Mouse (Mus musculus) hindbrain, embryonic 11.5 days (tissue): ENCODE measurements around the gene Pacrg. TPM values are rescaled to one million over a fixed set of nuclear protein-coding genes. Genes with fewer than 3 reads are reported as not detected.

ENCODE experiments used
- ATAC-seq: fragments of 200-750 bp; cut with Nextera tagmentation; 2 replicates; pipeline ENCODE4 v1.8.0; 2017; ENCODE audit warnings: mild to moderate bottlenecking, moderate TSS enrichment, moderate library complexity; ENCODE audit not compliant: low FRiP score
- DNase-seq: peaks from one replicate; pipeline ENCODE4 v3.0.0-alpha.2; 2015; ENCODE audit warnings: low spot score
- H3K27ac ChIP-seq: fragments of 300-500 bp; sonication (generic); 2 replicates; pipeline ENCODE4 v1.5.1; 2014; ENCODE audit warnings: mild to moderate bottlenecking, low read depth, low read length
- H3K27me3 ChIP-seq: fragments of 300-500 bp; sonication (generic); 2 replicates; pipeline ENCODE4 v1.6.1; 2014; ENCODE audit warnings: mild to moderate bottlenecking, low read length, moderate library complexity, mixed read lengths; ENCODE audit not compliant: control insufficient read depth, insufficient read depth
- H3K36me3 ChIP-seq: fragments of 300-500 bp; sonication (generic); 2 replicates; pipeline ENCODE4 v1.6.1; 2014; ENCODE audit warnings: mild to moderate bottlenecking, low read length, moderate library complexity, mixed read lengths; ENCODE audit not compliant: control insufficient read depth, insufficient read depth
- H3K4me1 ChIP-seq: fragments of 300-500 bp; sonication (generic); replicated peaks from 2 replicates; pipeline ENCODE4 v1.6.1; 2014; ENCODE audit warnings: low read length, mixed read lengths; ENCODE audit not compliant: control insufficient read depth, insufficient read depth
- H3K4me2 ChIP-seq: fragments of 300-500 bp; sonication (generic); replicated peaks from 2 replicates; pipeline ENCODE4 v1.6.1; 2014; ENCODE audit warnings: mild to moderate bottlenecking, low read depth, low read length
- H3K4me3 ChIP-seq: fragments of 300-500 bp; sonication (generic); 2 replicates; pipeline ENCODE4 v1.5.1; 2014; ENCODE audit warnings: low read depth, low read length
- H3K9ac ChIP-seq: fragments of 300-500 bp; sonication (generic); 2 replicates; pipeline ENCODE4 v1.6.1; 2014; ENCODE audit warnings: low read depth, low read length
- H3K9me3 ChIP-seq: fragments of 300-500 bp; sonication (generic); 2 replicates; pipeline ENCODE4 v1.6.1; 2016; ENCODE audit warnings: low read length; ENCODE audit not compliant: control insufficient read depth
- WGBS: fragments of 180-500 bp; shearing (Covaris S2); extraction: QIAGEN DNeasy Blood & Tissue Kit; methylation state at CpG from one replicate; pipeline ENCODE4 v1.1.7; 2014; 5-methylcytosine and 5-hydroxymethylcytosine counted together
- polyA plus RNA-seq: library from polyadenylated mRNA; unstranded; fragments of >200 nt; fragmentation: Nextera tagmentation; extraction: Ambion mirVana; gene quantifications from 2 replicates; pipeline ENCODE4 v1.2.1, GENCODE M21; 2014

Gene Pacrg
- polyA plus RNA-seq, 1 experiment from 2014 or later, result 5.8 TPM

DNA sequence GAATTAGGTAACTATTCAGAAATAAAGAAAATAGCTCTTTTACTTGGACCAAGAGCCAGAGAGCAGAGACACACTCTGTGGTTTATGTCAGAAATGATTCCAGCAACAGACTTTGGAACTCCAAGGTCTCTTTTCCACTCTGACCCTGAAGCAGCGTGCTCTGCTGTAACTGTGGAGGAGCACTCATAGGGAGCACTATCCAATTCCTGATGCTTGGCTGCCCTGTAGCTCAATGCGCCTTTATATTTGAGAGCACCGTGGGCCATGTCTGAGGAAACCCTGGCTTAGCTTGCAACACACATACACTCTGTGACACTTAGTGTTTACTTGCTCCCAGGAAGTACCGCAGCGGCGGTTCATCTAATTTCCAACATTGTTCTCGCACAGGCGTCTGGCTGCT lies 344.0 kb downstream of the Pacrg start:
- 0 out of 2 replicates have a peak, but pooled peaks cover 6% of the 10 kb centered on the region for H3K4me1 ChIP-seq
- H3K27ac ChIP-seq, result no peak overlapping the region
- no peak overlapping the region for H3K9ac ChIP-seq
- ATAC-seq (no peak), DNase-seq (no peak)
- no peaks in the 10 kb centered on the region for H3K9me3 ChIP-seq
- no peaks in the 10 kb centered on the region for H3K27me3 ChIP-seq
- no peak overlapping the region for H3K4me3 ChIP-seq
- no peaks in the 10 kb centered on the region for H3K36me3 ChIP-seq
- H3K4me2 ChIP-seq, result no peak overlapping the region
- WGBS, result 88% methylated on average over 8 of the region's 8 CpGs

DNA sequence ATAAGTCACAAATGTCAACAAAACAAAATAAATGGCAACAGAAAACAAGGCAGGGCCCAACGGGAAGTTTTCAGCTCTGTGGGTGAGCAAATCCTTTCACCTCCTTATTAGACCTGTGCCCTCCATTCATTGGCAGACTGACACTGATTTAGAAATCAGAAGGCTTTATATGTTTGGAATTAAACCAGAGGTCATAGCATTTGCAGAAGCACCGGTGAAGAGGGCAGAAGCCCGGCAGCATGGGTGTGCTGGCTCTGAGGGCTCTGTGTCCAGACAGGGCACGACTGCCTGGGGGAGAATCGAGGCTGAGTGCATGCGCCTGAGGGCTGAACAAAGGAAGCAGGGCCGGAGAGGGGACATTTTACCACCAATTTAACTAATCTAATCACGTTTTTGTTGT lies 344.5 kb downstream of the Pacrg start:
- ATAC-seq (no peak), DNase-seq (no peak)
- H3K4me1 ChIP-seq, result 0 out of 2 replicates have a peak, but pooled peaks cover 6% of the 10 kb centered on the region
- H3K4me2 ChIP-seq, result no peak overlapping the region
- H3K27ac ChIP-seq, result no peak overlapping the region
- H3K9ac ChIP-seq, result no peak overlapping the region
- no peaks in the 10 kb centered on the region for H3K9me3 ChIP-seq
- H3K4me3 ChIP-seq, result no peak overlapping the region
- H3K27me3 ChIP-seq, result no peaks in the 10 kb centered on the region
- no peaks in the 10 kb centered on the region for H3K36me3 ChIP-seq
- 35% methylated on average over 8 of the region's 8 CpGs for WGBS

DNA sequence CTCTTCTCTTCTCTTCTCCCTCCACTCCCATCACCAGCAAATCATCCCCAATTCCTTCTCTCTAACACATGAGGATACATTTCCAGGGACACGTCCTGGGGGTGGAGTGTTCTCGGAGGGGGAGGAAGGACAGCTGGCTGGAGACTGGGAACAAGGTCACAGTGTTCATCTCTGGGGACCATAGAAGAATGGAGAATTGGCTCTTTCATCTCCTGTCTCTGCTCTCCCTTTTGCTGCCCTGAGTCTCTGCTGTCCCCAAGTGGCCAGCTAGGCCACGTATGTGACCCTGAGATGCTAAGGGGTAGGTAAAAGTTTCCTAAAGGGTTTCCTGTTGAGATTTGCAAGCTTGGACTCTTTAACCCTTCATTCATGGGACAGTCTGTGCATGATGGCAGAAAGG lies 347.0 kb downstream of the Pacrg start:
- no peaks in the 10 kb centered on the region for H3K36me3 ChIP-seq
- 0 out of 2 replicates have a peak, but pooled peaks cover 4% of the 10 kb centered on the region for H3K4me1 ChIP-seq
- peak; percentile 31 for DNase-seq
- no peak overlapping the region for H3K9ac ChIP-seq
- H3K9me3 ChIP-seq, result no peaks in the 10 kb centered on the region
- no peak for ATAC-seq
- H3K4me3 ChIP-seq, result no peak overlapping the region
- no peaks in the 10 kb centered on the region for H3K27me3 ChIP-seq
- WGBS, result 3% methylated on average over 3 of the region's 3 CpGs
- H3K27ac ChIP-seq, result no peak overlapping the region
- H3K4me2 ChIP-seq, result no peak overlapping the region

DNA sequence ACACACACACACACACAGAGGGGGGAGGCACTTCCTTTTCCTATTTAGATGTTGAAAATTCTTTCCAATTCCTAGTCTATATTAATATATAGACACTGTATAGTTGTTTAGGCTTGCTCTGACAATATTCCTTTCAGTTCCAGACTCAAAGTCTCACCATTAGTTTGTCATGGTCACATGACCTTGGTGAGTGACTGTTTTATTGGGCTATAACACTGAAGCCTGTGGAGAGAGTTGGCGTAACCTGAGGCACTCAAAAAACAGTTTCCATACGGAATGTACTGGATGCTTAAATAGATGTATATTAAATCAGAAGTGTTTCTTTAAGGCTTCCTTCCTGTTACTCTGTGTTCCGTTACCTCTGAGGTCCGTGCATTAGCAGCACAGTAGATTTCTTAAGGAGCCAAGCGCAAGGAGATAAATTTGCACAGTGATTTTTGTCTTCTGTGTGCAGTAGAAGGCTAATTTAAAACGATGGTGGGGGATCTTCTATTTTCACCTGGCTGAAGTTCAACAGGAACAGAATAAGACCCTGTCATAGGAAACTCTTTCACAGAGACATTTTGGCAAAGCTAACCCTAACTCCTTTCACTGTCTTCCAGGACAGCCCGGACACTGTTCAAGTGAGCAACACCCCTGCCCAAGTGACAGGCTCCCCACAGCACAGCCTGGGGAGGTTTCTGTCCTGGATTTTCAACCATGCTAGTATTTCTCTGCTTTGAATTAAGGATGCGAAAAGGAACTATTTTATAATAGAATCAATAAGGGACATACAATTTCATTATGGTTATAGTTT lies 349.5 kb downstream of the Pacrg start:
- 79% methylated on average over 8 of the region's 8 CpGs for WGBS
- no peaks in the 10 kb centered on the region for H3K9me3 ChIP-seq
- no peak overlapping the region for H3K9ac ChIP-seq
- no peak overlapping the region for H3K27ac ChIP-seq
- no peaks in the 10 kb centered on the region for H3K27me3 ChIP-seq
- H3K4me3 ChIP-seq, result no peak overlapping the region
- no peak overlapping the region for H3K4me2 ChIP-seq
- H3K4me1 ChIP-seq, result no peaks in the 10 kb centered on the region
- DNase-seq (no peak), ATAC-seq (no peak)
- H3K36me3 ChIP-seq, result no peaks in the 10 kb centered on the region

DNA sequence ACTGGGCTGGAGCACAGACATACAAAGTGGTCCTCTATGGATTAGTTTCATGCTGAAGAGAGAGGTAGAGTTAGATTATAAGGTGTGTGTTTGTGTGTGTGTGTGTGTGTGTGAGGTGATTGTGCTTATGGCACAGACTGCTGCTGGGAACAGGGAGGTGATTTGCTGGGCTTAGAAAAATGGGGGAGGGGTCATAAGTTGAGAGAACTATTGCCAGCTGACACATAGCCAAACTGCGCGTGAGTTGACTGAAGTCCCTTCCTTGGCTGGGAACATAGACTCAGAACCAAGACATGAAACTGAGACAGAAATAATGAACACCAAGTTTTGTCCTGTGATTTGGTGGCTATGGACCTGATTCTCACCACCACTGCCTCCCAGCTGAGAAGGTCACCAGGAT lies 351.2 kb downstream of the Pacrg start:
- WGBS, result 96% methylated on average over 2 of the region's 2 CpGs
- no peak for DNase-seq
- H3K9me3 ChIP-seq, result no peaks in the 10 kb centered on the region

DNA sequence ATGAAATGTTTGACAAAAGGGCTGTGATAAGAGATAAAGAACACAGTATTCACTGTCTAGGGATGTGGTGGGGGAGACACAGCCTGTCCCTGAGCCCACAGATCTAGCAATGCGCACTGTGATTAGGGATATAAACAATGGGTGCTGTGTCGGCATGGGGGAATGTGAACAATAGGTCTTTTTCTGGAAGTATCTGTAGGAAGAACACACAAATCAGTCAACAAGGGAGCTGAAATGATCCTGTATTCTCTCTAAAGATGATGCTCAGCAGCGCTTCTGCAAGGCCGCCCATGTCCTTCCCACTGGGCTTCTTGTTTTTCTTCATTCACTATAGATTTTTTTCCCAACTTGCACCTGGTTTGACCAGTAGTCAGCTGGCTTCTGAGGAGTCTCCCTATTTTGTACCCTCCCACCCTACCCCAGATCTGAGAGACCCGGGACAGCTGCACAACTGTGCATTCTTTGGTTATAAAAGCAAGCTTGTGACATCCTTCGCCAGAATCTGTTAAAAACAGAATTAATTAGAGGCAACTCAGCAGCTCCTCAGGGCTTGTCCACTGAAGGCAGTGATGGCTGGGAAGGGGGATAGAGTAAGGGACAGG lies 356.1 kb downstream of the Pacrg start:
- ATAC-seq (no peak), DNase-seq (no peak)
- no peak overlapping the region for H3K9ac ChIP-seq
- H3K27me3 ChIP-seq, result no peaks in the 10 kb centered on the region
- H3K27ac ChIP-seq, result no peak overlapping the region
- H3K4me3 ChIP-seq, result no peak overlapping the region
- H3K9me3 ChIP-seq, result no peaks in the 10 kb centered on the region
- WGBS, result 45% methylated on average over 6 of the region's 6 CpGs
- no peaks in the 10 kb centered on the region; the same call in 1 of the 2 replicates for H3K4me1 ChIP-seq
- no peak overlapping the region for H3K4me2 ChIP-seq
- H3K36me3 ChIP-seq, result no peaks in the 10 kb centered on the region

More for the DNA sequence above, 351.2 kb downstream of the Pacrg start:
- ATAC-seq, result no peak
- no peak overlapping the region for H3K27ac ChIP-seq
- no peak overlapping the region for H3K9ac ChIP-seq
- no peaks in the 10 kb centered on the region for H3K27me3 ChIP-seq
- H3K4me3 ChIP-seq, result no peak overlapping the region
- H3K4me2 ChIP-seq, result no peak overlapping the region
- no peaks in the 10 kb centered on the region; the same call in 1 of the 2 replicates for H3K4me1 ChIP-seq
- H3K36me3 ChIP-seq, result no peaks in the 10 kb centered on the region

DNA sequence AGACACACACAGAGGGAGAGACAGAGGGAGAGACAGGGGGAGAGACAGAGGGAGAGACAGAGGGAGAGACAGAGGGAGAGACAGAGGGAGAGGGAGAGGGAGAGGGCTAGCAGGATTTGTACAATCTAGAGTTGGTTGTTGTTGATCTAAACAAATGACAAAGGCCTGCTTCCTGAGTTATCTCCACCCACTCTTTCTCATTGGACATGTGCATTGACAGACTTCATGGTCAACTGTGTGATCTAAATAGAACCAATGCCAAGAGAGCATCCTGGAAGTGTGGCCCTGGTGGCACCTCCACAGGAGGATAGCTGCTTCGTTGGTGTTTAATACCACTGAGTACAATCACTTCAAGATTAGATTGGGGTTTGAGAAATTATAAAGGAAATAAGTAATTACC lies 359.0 kb downstream of the Pacrg start:
- H3K9ac ChIP-seq, result no peak overlapping the region
- 83% methylated on average over 1 of the region's 1 CpGs for WGBS
- H3K4me2 ChIP-seq, result no peak overlapping the region
- H3K36me3 ChIP-seq, result no peaks in the 10 kb centered on the region
- DNase-seq (no peak), ATAC-seq (no peak)
- H3K4me1 ChIP-seq, result no peaks in the 10 kb centered on the region; the same call in 1 of the 2 replicates
- no peaks in the 10 kb centered on the region for H3K9me3 ChIP-seq
- no peaks in the 10 kb centered on the region for H3K27me3 ChIP-seq
- no peak overlapping the region for H3K4me3 ChIP-seq
- no peak overlapping the region for H3K27ac ChIP-seq

DNA sequence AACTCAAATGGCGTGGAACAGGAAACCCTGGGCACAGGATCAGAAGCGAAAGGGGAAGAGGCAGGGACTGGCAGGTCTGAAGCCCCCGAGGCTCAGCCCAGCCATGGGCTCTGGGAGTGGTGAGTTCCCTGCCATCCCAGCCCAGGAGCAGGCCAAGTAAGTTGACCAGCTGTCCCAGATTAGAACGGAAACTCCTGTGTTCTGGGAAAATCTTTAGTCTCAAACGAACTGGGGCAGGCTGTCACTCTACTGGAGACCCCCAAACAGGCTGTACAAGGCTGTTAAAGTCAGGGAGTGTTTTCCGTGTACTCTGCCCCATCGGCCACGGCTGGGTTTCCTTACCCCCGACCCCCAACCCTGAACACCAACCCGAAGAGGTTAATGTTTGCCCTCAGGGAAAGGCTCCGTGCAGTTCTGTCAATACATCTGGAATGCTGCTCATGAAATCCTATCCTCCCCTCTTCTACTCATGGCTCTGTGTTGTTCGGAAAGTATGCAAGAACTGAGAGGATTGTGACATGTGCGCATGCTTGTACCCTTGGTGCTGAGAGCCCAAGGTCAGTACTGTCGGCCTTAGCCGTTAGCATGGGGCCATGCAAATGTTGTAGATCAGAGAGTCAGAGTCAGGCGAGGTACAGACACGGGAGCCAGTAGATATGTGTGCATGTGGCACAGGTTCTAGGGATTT lies 360.9 kb downstream of the Pacrg start:
- 62% methylated on average over 17 of the region's 17 CpGs for WGBS
- no peak overlapping the region for H3K9ac ChIP-seq
- DNase-seq (no peak), ATAC-seq (no peak)
- H3K4me3 ChIP-seq, result no peak overlapping the region
- no peak overlapping the region for H3K27ac ChIP-seq
- no peaks in the 10 kb centered on the region for H3K9me3 ChIP-seq
- no peaks in the 10 kb centered on the region; the same call in 1 of the 2 replicates for H3K4me1 ChIP-seq
- no peaks in the 10 kb centered on the region for H3K36me3 ChIP-seq
- no peaks in the 10 kb centered on the region for H3K27me3 ChIP-seq
- no peak overlapping the region for H3K4me2 ChIP-seq
